Mouse (Mus musculus) bone marrow macrophage, adult 2 months (primary cell): ENCODE results near the gene 4930447C04Rik.

Experiments
- CTCF ChIP-seq: IDR thresholded peaks from 2 replicates; pipeline ENCODE4 v1.5.1; 2012; ENCODE audit warnings: low read depth, mild to moderate bottlenecking, low read length, moderate library complexity
- POLR2A ChIP-seq: IDR thresholded peaks from 2 replicates; pipeline ENCODE4 v1.6.1; 2012; ENCODE audit warnings: mild to moderate bottlenecking, low read depth, low read length, borderline replicate concordance

DNA sequence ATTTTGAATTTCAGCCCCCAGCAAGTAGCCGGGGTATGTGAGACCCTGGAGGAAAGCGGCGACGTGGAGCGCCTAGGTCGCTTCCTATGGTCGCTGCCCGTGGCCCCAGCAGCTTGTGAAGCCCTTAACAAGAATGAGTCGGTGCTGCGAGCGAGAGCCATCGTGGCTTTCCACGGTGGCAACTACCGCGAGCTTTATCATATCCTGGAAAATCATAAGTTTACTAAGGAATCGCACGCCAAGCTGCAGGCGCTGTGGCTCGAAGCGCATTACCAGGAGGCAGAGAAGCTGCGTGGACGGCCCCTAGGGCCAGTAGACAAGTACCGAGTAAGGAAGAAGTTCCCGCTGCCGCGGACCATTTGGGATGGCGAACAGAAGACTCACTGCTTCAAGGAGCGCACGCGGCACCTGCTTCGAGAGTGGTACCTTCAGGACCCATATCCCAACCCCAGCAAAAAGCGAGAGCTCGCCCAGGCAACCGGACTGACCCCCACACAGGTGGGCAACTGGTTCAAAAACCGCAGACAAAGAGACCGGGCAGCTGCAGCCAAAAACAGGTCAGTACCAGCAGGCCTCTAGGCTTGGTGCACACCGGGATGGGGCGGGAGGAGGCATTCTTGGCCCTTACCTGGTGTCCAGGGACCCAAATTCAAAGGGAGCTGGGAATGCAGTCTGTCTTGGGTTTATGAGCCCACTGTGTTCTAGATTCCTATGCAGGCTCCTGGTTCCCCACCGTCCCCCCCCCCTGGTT, at the start of gene 4930447C04Rik:
- TF ChIP-seq CTCF (no peak), POLR2A (no peak)
